Mouse (Mus musculus) heart, embryonic 14.5 days (tissue): ENCODE data around the gene Tex45. TPM values are rescaled to one million over a fixed set of nuclear protein-coding genes. Genes with fewer than 3 reads are reported as not detected.

Source experiments
- ATAC-seq: fragments of 200-750 bp; cut with Nextera tagmentation; 2 replicates; pipeline ENCODE4 v1.8.0; 2017; ENCODE audit warnings: low read depth, moderate TSS enrichment; ENCODE audit not compliant: insufficient number of reproducible peaks, insufficient read depth, low FRiP score
- H3K27ac ChIP-seq, 2 experiments: fragments of 200-500 bp in 1 of 2; fragments of 300-500 bp in 1 of 2; sonication (generic) in 1 of 2; replicated peaks in 1 of 2; 2 replicates each; pipeline ENCODE4 v1.5.1; 2012 to 2014; ENCODE audit warnings: low read depth in 2 of 2, low read length in 2 of 2, control low read depth in 1 of 2, mild to moderate bottlenecking in 1 of 2, mixed read lengths in 1 of 2; ENCODE audit not compliant: control insufficient read depth in 1 of 2, insufficient read depth in 1 of 2
- H3K27me3 ChIP-seq: fragments of 300-500 bp; sonication (generic); 2 replicates; pipeline ENCODE4 v1.6.1; 2014; ENCODE audit warnings: mild to moderate bottlenecking, low read length, control low read depth; ENCODE audit not compliant: control insufficient read depth, insufficient read depth
- H3K36me3 ChIP-seq: fragments of 300-500 bp; sonication (generic); 2 replicates; pipeline ENCODE4 v1.6.1; 2014; ENCODE audit warnings: mild to moderate bottlenecking, control low read depth, low read length, mixed read lengths; ENCODE audit not compliant: control insufficient read depth, insufficient read depth
- H3K4me1 ChIP-seq, 2 experiments: fragments of 200-500 bp in 1 of 2; fragments of 300-500 bp in 1 of 2; sonication (generic) in 1 of 2; 2 replicates each; pipeline ENCODE4 v1.6.1; 2012 to 2014; ENCODE audit warnings: low read length in 2 of 2, control low read depth in 1 of 2, mixed read lengths in 1 of 2; ENCODE audit not compliant: control insufficient read depth in 2 of 2, insufficient read depth in 2 of 2
- H3K4me2 ChIP-seq: fragments of 300-500 bp; sonication (generic); 2 replicates; pipeline ENCODE4 v1.6.1; 2014; ENCODE audit warnings: mild to moderate bottlenecking, low read length
- H3K4me3 ChIP-seq, 2 experiments: fragments of 200-500 bp in 1 of 2; fragments of 300-500 bp in 1 of 2; sonication (generic) in 1 of 2; 2 replicates each; pipeline ENCODE4 v1.5.1; 2012 to 2014; ENCODE audit warnings: low read length in 2 of 2, mild to moderate bottlenecking in 2 of 2, control low read depth in 1 of 2, low read depth in 1 of 2, moderate library complexity in 1 of 2; ENCODE audit not compliant: control insufficient read depth in 1 of 2, insufficient read depth in 1 of 2
- H3K9ac ChIP-seq: fragments of 300-500 bp; sonication (generic); 2 replicates; pipeline ENCODE4 v1.6.1; 2014; ENCODE audit warnings: mild to moderate bottlenecking, low read length
- H3K9me3 ChIP-seq: fragments of 300-500 bp; sonication (generic); 2 replicates; pipeline ENCODE4 v1.6.1; 2016; ENCODE audit warnings: low read length, control low read depth; ENCODE audit not compliant: control insufficient read depth
- WGBS: fragments of 180-500 bp; shearing (Covaris S2); extraction: QIAGEN DNeasy Blood & Tissue Kit; methylation state at CpG from one replicate; pipeline ENCODE4 v1.1.7; 2014; 5-methylcytosine and 5-hydroxymethylcytosine counted together
- polyA plus RNA-seq: library from polyadenylated mRNA; unstranded; fragments of >200 nt; fragmentation: Nextera tagmentation; extraction: Ambion mirVana; gene quantifications from 2 replicates; pipeline ENCODE4 v1.2.1, GENCODE M21; 2014

Tex45 gene
- polyA plus RNA-seq = not detected in 2 replicates

DNA sequence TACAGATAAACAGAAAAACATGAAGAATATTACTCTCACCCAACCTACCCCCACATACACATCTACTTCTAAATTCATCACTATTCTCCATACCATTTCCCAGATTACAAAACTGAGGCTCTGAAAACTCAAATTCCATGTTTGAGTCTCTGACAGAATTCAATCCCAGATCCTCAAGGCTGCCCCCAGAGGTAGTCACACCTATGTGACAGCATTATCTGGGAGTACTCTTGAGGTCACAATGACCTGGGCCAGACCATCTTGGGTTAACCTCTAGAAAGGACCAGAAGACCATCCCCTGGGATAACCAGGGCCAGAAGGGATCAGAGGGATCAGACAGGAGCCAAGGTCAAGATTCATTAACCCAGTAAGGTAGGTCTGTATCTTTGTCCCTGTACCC is at the start of gene Tex45:
Gene Tex45, plus strand, starts transcription at position 301 of the 400 bp plus-strand sequence.
- H3K4me2 ChIP-seq = no peak within 1 kb of the TSS
- no peak for ATAC-seq

GRCm38 (mm10) chr8:3421507-3421906 is 49.2 kb upstream of the Tex45 start:
- 85% methylated on average over 5 of the region's 5 CpGs for WGBS
- ATAC-seq = no peak
- H3K4me1 ChIP-seq = peaks cover 21 to 29% of the 10 kb centered on the region in 2 experiments

More for the DNA sequence above, at the start of gene Tex45:
- no peak within 1 kb of the TSS for H3K4me3 ChIP-seq
- no peaks in the 10 kb centered on the region for H3K36me3 ChIP-seq
- no peak within 1 kb of the TSS for H3K27ac ChIP-seq
- no peaks in the 10 kb centered on the region for H3K9me3 ChIP-seq
- H3K27me3 ChIP-seq = no peaks in the 10 kb centered on the region
- H3K9ac ChIP-seq = no peak within 1 kb of the TSS
- no peaks in the 10 kb centered on the region; a peak in 1 of 4 replicates for H3K4me1 ChIP-seq

GRCm38 (mm10) chr8:3425217-3425616 is 45.4 kb upstream of the Tex45 start:
- peaks cover 20% of the 10 kb centered on the region for H3K36me3 ChIP-seq
- H3K27ac ChIP-seq = no peak overlapping the region
- no peak overlapping the region for H3K4me2 ChIP-seq
- peaks cover 3 to 8% of the 10 kb centered on the region in 2 experiments for H3K4me1 ChIP-seq
- 91% methylated on average over 5 of the region's 5 CpGs for WGBS
- H3K9ac ChIP-seq = no peak overlapping the region
- no peaks in the 10 kb centered on the region for H3K9me3 ChIP-seq
- H3K4me3 ChIP-seq = no peak overlapping the region
- no peak for ATAC-seq
- H3K27me3 ChIP-seq = no peaks in the 10 kb centered on the region

More at GRCm38 (mm10) chr8:3421507-3421906, 49.2 kb upstream of the Tex45 start:
- Histone ChIP-seq H3K4me2 (no peak overlapping the region), H3K27me3 (no peaks in the 10 kb centered on the region), H3K36me3 (no peaks in the 10 kb centered on the region), H3K27ac (no peak overlapping the region), H3K9me3 (no peaks in the 10 kb centered on the region), H3K9ac (no peak overlapping the region), H3K4me3 (no peak overlapping the region)

DNA sequence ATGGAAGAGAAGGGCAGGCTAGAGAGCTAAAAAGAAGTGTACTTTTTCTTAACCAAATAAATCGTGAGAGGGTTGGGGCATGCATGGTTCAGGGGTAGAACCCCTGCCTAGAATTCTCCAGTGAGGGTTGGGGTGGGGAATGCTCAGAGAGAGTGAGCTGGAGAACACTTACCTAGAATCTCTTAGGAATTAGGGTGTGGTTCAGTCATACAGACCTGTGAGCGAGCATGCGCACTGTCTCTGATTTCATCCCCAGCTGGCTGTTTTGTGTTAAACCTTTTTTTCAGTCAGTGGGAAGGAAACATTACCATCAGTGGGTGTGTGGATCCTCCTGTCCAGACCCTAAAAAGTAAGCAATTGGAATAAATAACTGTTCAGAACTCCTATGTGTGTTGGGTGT is 44.5 kb upstream of the Tex45 start:
- peaks cover 27% of the 10 kb centered on the region for H3K36me3 ChIP-seq

DNA sequence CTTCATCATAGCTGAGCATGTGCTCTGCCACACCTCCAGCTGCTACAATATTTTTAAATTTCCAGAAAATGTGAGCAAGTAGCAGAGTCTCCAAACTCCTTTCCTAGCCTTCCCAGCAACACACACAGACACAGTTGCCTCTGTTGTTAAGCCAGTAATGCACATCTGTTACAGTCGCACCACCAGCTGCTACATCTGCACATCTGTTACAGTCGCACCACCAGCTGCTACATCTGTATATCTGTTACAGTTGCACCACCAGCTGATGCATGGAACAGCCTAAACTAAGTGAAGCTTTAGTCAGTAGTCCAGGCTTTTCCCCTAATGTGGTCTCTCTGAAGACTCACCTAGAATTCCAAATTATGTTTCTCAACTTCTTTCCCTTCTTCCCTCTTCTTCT is 42.2 kb upstream of the Tex45 start:
- no peak for ATAC-seq
- no peak overlapping the region for H3K27ac ChIP-seq
- H3K4me2 ChIP-seq = no peak overlapping the region
- H3K4me1 ChIP-seq = no peaks in the 10 kb centered on the region
- 76% methylated on average over 2 of the region's 2 CpGs for WGBS
- no peaks in the 10 kb centered on the region for H3K27me3 ChIP-seq
- no peak overlapping the region for H3K9ac ChIP-seq
- no peak overlapping the region for H3K4me3 ChIP-seq
- peaks cover 48% of the 10 kb centered on the region for H3K36me3 ChIP-seq
- no peaks in the 10 kb centered on the region for H3K9me3 ChIP-seq

More for the DNA sequence above, 44.5 kb upstream of the Tex45 start:
- no peaks in the 10 kb centered on the region for H3K9me3 ChIP-seq
- no peak for ATAC-seq
- no peaks in the 10 kb centered on the region for H3K27me3 ChIP-seq
- no peak overlapping the region for H3K4me3 ChIP-seq
- H3K9ac ChIP-seq = no peak overlapping the region
- peaks cover 0 to 4% of the 10 kb centered on the region in 2 experiments; a peak in 2 of 4 replicates for H3K4me1 ChIP-seq
- WGBS = 86% methylated on average over 3 of the region's 3 CpGs
- no peak overlapping the region for H3K4me2 ChIP-seq
- no peak overlapping the region for H3K27ac ChIP-seq

DNA sequence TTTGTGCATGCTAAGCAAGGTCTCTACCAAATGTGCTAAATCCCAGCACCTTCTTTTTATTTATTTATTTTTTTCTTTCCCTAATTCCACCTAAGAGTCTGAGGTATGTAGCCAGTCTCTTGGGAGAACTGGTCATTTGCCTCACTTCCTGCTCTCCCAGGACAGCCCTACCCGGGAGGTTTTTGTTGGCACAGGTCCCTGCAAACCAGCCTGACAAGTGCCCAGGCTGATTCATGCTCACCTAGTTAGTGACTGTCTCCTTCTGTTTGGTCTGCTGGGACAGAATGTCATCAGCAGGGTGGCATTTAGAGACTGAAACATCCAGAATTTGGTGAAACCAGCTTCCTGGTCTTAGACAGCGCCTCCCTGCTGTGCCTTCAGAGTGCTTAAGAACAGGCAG is 40.7 kb upstream of the Tex45 start:
- Histone ChIP-seq H3K4me2 (no peak overlapping the region), H3K36me3 (peaks cover 63% of the 10 kb centered on the region), H3K27ac (no peak overlapping the region), H3K27me3 (no peaks in the 10 kb centered on the region), H3K9me3 (no peaks in the 10 kb centered on the region), H3K4me1 (no peaks in the 10 kb centered on the region), H3K9ac (no peak overlapping the region), H3K4me3 (no peak overlapping the region)
- ATAC-seq = no peak
- WGBS = 63% methylated on average over 2 of the region's 2 CpGs

DNA sequence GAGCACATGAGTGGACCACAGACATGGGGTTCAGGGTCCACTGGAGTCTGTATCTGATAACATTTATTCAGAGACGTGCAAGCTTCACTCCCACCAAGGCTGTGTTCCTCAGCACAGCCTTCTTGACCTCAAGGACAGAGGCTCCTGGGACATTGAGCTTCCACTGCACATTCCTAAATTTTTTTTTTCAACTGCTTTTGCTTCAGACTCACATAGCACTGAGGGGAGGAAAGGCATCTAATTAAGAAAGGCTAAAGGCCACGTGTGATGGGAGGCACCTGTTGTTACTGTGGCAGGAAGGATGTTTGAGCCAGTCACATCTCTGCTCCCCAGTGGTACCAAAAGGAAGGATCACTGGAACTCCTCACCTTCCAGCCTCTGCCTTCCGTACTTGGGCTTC is 39.5 kb upstream of the Tex45 start:
- H3K27me3 ChIP-seq = no peaks in the 10 kb centered on the region
- WGBS = 77% methylated on average over 3 of the region's 3 CpGs
- H3K4me3 ChIP-seq = no peak overlapping the region
- H3K27ac ChIP-seq = no peak overlapping the region
- no peaks in the 10 kb centered on the region for H3K9me3 ChIP-seq
- H3K36me3 ChIP-seq = peaks cover 74% of the 10 kb centered on the region
- H3K4me1 ChIP-seq = no peaks in the 10 kb centered on the region
- no peak overlapping the region for H3K4me2 ChIP-seq
- H3K9ac ChIP-seq = no peak overlapping the region
- ATAC-seq = no peak

DNA sequence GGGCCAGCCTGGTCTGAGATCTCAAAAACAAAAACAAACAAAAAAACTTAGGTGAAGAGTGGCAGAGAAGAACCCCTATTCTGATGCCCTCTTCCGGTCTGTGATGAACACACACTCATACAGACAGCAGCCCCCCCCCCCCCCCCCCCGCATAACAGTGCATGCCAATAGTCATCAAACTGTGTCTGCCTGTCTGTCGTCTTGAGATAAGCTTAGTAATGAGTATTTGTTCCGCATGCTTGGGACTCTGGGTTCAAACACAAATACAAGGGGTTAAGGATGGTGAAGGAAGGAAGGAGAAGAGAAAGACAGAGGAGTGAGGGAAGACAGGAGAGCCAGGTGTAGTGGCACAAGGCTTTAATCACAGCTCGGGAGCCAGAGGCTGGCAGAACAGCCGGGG is 34.2 kb upstream of the Tex45 start:
- Histone ChIP-seq H3K9me3 (no peaks in the 10 kb centered on the region), H3K4me2 (no peak overlapping the region), H3K4me1 (no peaks in the 10 kb centered on the region), H3K27ac (no peak overlapping the region), H3K4me3 (no peak overlapping the region), H3K27me3 (no peaks in the 10 kb centered on the region), H3K36me3 (peaks cover 98% of the 10 kb centered on the region), H3K9ac (no peak overlapping the region)
- WGBS = 77% methylated on average over 5 of the region's 6 CpGs
- ATAC-seq = no peak
